Mouse (Mus musculus) kidney, adult 18-20 months (tissue): ENCODE measurements around the gene Lmna.
A peak's percentile ranks its signal among the peaks of the same experiment; 100 is the strongest.

Experiments used
- DNase-seq: peaks from one replicate; pipeline ENCODE4 v3.0.0; 2021

Lmna gene

DNA sequence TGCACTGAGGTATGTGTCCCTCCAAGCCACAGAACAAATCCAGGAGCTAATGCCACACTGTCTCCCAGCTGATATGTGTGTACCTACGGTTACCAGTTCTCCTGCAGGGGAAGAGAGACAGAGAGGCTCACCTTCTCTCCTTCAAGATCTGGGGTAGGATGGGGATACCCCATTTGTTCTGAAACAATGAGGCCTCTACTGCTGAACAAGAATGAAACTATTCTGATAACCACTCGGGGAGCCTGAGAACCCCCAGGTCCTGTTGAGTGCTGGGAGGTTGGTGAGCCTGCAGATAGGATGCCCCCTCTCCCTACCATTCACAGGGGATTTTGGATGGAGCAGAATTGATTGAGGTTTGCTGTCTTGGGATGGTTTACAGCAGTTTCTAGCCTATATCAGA lies 10.3 kb upstream of the Lmna start:
- DNase-seq = no peak

DNA sequence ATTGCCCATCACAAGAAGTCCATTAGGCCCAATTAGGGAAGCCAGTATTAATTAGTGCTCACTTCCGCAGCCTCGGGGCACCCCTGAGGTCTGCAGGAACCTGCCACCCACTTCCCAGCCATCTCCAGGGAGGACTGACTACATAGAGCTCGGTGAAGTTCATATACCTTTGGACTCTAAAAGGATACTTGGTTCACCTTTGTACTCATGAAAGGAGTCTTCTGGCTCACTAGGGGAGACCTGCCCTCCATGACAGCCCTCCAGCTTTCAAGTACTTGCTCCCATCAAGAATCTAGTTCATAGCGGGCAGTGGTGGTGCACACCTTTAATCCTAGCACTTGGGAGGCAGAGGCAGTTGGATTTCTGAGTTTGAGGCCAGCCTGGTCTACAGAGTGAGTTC lies 8.7 kb upstream of the Lmna start:
- no peak for DNase-seq

DNA sequence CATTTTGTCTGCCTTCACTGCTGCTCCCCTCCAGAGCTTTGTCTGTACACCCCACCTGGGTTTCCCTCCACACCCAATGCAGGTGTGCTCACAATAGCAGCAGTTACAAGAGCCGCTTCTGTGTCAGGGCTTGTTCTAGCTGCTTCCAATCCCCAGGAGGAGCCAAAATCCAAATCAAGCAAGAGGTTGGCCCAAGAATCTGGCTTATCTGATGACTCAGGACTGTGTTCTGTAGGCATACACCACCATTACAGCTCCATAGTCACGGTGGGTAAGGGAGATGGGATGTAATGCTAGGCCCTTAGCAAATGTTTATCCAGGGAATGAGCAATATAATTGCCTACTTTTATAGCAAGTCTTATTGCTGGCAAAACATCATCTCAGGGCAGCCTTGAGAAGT lies 6.7 kb upstream of the Lmna start:
- no peak for DNase-seq

DNA sequence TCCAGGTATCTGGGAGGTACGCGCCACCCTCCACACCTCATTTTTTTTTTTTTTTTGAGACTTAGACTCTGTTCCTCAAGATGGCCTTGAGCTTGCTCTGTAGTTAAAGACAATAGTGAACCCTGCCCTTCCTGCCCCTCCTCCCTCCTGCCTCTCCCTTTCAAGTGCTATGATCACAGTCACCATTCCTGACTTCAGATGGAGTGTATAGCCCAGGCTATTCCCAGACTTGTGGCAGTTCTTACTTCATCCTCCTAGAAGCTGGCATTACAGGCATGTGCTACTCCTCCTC lies 5.3 kb upstream of the Lmna start:
- no peak for DNase-seq

DNA sequence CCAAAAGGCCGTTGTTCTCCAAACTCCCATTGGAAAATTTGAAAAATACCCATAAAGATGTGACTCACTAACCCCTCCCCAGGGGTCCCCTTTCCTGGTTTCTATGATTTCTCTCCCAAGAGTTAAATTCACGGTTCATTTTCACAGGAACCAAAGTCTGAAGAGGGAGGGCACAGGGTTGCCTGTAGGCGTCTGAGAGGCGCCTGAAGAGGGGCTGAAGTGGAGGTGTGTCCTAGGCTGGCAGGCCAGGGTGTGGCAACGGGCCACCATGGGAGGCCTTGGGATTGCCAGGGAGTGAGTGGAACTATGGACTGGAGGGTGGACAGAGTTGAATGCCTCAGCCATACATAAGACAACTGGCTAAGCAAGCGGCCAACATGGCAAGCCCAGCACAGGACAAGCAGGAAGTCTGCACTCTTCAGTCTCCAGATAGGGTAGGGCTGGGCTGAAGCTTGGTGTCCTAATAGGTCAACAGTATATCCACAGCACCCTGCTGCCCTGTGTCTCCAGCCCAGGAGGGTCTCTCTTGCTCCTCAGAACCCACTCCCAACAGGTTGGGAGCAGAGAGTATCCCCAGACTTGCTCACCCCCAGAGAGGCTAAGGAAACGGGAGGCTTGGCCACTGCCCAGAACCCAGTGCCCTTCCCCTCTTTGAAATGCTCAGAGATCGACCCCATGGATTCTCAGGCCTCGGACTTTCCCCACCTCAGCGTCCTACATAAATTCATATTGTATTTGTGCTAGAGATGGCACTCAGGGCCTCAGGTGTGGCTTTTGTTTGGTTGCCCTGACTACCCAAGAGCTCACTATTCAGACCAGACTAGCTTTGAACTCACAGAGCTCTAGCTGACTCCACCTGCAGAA lies 4.7 kb upstream of the Lmna start:
- no peak for DNase-seq

DNA sequence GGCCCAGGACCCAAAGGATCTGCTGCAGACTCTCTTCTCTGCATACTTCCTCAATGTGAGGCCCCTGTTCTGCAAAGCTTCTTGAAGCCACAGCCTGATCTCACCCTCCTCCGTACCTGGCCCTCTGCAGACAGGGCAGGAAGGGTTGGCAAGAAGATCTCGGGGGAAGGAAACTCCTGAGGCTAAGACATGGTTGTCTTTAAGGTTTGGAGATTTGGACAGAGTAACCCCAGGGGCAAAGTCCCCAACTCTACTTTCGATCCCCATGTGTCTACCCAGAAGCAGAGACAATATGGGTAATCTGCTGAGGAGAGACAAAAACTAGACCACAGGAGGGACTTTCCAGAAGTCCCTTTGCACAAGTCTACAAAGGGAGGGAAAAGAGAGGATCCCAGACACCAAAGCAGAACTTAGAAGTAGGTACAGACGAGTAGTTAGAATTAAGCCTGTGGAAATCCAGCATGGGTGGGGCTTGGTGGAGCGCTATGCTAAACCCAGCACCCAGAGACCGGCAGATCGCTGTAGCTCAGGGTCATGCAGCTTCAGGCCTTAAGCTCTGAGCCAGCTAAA lies 3.9 kb upstream of the Lmna start:
- no peak for DNase-seq

DNA sequence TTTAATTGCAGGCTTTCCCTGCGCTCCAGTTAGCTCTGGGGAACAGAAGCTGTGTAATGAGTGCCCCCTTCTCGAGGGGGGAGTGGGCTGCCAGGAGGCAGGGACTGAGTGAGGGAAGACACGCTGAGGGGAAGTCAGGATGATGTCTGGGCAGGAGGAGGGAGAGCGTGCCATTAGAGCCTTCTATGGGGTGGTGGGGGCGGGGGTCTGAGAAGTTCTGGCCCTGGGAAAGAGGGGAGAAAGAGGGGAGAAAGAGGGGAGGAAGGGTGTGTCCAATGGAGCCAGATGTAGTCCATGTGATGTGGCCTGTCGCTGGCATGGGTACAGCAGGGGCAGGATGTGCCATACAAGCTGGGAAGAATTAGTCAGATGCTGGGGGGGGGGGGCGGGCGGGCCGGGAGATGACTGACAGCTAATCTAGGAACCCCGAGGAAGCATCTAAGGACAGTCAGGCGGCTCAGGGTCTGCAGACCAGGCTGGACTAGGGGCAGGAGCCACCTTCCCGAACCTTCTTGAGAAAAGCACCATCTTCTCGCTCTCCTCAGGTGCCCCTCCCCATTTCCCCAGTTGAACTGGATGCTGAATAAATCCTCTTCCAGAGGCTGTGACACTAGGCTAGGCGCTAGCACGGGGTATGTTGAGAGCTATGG lies 3.3 kb upstream of the Lmna start:
- no peak for DNase-seq

DNA sequence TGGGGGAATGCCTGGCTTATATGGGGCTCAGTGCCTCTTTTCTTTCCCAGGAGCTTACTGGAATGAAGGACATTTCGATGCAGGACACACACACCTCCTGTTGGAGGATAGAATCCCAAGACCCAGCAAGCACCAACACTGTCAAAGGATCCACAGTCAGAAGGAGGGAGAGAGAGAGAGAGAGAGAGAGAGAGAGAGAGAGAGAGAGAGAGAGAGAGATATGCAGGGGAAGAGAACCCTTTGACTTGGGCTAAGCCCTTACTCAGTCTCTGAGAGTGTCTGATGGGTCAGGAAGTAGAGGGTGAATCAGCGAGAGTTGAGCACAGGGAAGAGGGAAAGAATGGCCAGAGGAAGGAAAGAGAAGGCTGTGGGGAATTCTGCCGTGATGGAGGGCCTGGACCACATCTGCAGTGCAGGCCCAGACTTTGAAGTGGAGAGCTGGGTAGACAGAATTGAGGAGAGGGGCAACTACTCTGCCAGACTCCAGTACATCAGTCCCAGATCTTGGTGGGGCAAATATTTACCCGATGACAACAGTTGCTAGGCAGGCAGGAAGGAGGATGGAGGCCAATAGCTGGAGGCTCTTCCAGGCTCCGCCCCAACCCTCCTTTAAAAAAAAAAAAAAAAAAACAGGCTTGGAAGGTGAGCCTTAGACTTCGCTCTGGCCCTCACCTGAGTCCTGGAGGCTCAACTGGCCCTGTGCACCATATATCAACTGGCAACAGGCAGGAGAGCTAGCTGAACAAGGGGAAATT lies 2.6 kb upstream of the Lmna start:
- no peak for DNase-seq

DNA sequence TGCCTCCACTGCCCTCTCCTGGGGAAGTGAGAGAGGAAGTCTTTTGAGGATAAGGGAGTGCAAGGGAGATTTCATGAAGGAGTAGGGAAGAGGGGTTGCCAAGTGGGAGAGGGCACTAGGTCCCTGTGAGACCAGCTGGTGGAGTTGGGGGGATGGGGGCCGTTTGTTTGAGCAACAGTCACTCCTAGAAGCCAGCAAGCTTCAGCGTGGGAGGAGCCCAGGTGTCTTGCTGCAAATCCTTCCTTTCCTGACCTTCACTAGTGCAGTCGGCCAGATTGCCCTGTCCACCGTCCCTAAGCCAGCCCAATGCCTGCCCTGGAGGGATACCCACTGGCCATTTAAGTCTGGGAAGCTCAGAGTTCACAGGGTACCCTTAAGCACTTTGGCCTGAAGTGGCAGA lies 1.8 kb upstream of the Lmna start:
- DNase-seq = no peak

DNA sequence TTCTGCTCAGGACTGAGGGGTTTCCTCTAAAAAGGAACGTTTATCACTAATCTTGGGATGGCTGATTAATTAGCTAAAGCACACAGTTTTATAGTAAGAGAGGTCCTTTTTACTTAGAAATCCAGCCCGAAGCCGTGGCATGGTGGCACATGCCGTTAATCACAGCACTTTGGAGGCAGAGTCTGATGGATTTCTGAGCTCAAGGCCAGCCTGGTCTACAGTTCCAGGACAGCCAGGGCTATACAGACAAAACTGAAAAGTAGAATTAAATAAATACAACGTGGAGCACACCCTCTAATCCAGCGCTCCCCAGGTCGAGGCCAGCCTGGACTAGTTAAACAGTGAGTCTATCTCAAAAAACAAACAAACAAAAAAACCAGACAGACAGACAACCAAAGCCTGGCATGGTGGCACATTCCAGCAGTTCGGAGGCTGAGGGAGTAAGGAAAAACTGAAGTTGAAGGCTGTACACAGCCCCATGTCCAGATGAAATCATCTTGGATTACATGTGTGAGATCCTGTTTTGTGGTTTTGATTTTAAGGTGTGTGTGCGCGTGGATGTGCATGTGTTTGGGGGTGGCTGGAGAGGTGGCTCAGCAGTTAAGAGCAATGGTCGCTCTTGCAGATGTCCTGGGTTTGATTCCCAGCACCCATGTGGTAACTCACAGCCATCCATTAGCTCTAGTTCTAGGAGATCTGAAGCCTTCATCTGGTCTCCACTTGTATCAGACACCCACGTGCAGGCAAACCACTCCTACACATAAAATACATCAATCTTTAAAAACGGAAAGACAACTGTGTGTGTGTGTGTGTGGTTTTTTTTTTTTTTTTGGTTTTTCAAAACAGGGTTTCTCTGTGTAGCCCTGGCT lies 899 bp upstream of the Lmna start:
- DNase-seq = no peak

DNA sequence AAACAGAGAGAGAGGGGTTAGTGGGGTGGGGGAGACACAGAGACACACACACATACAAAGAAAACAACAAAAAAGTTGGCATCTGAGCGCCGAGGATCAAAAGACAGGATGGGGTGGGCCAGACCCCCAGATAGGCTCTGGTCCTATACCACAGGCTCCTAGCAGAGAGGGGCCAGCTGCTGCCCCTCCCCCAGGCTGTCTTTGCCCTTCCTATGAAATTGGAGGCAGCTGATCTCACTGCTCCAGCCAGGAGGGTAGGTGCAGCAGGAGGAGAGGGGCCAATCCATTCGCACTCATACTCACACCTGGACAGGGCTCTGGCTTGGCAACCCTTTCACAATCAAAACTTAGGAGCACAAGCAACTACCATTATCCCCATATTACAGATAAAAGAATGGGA lies 506 bp downstream of the Lmna start:
- no peak for DNase-seq

DNA sequence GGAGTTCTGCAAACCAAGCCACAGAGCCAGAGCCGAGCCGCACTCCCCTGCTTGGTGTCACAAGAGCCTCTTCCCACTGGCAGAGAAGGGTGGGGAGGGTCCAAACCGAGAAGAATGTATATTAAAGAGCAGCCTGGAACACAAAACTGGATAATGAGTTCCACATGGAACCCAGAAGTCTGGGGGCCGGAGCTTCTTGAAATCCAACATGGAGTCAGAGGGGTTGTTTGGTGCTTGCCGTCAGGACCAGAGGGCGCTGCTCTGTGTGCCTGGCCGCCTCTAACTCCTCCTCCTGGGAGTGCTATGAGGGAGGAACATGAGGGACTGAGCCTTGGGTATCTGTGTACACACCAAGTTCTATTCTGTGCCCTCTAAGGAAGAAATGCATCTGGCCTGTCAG lies 4.0 kb downstream of the Lmna start:
- DNase-seq = no peak

DNA sequence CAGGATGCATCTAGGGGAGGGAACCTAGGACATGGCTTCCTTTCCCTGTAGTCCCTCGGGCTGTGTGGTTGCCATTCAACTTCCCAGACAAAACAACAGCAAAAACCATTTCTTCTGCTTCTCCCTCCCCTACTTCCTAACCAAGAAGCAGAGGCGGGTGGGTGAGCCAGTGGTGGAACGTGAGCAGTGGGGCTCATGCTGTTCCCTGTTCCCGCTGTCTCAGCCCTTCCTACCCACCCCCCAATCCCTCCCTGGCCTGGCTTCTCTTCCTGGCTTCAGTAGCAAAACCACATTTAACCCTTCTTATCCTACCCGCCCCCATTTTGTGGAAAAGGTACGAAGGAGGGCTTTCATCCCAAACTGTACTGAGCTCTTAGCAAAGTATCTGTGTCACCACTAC lies 4.7 kb downstream of the Lmna start:
- no peak for DNase-seq

DNA sequence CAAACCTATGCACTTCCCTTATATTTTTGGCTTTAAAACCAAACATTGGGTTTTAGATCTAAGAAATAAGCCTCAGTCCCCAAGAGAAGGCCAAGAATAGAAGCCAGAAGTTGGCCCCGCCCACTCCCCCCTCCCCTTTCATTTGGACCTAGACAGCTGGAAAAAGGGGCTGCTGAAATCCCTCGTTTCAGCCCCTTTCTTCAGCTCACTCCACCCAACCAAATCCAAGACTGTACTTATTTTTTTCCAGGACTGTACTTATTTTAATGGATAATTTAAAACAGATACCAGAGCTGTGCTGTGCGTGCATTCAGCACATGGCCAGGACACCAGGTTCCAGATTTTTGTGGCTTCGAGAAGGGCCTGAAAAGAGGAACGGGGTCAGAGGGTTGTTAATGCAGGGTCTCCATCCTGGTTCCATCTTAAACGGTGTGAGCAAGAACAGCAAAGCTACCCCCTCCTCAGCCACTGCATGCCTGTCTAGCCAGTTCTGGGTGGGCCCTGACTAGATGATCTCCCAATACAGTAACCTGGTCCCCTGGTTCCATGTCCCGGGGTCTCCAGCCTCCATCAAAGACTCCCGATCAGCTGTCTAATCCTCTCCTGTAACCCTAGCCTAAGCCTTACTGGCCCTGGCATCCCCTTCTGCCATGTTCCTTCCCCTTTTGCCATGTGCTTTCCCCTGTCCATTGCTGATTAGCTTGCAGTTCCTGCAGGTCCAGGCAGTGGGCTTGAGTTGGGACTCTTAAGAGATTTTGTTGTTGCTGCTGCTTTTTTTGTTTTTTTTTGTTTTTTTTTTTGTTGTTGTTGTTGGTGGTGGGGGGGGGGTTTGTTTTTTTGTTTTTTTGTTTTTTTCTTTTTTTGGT lies 5.6 kb downstream of the Lmna start:
- DNase-seq = no peak

DNA sequence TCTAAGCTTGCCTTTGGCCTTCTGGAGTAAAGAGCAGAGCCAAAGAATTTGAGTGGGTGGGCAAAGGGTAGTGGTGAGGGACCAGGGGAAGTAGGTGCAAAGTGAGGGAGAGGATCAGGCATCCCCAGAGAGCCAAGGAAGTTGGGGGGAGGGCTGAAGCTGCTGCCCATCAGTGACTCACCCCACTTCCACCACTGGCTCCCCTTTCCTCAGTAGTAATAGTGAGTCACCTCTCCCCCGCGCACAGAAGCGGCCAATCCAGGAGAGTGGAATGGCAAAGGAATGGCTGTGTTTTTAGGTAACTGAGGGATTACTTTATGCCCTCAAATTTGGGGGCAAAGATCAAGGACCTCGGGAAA lies 6.3 kb downstream of the Lmna start:
- no peak for DNase-seq

DNA sequence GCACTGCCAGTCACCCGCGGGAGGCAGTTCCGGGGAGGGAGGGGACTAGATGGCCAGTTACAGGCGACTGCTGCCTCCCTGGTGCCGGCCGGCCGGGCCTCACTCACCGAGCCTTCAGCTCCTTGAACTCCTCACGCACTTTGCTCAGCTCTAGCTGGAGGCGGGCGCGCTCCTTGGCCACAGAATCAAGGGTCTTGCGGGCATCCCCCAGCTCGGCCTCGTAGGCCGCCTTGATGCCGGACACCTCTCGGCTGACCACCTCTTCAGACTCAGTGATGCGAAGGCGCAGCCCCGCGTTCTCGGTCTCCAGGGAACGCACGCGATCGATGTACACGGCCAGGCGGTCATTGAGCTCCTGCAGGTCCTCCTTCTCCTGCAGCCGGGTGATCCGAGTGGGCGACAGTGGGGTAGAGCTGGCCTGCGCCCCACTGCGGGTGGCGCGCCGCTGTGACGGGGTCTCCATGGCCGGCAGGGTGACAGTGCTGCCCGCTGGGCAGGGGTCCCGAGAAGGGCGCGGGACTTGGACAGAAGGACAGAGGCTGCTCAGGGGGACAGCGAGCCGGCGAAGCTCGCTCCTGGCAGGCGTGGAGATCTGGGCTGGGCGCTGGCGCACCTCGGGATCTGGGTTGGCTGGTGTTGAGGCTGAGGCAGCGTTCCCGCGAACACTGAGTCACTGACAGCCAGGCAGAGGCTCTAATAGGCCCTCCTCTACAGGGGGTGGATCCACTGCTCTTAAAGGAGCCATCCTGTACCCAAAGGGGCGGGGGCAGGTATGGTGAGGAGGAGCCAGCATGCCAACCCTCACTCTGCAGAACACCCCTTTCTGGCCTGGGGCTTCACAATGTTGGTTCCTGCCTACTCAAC lies 6.9 kb downstream of the Lmna start:
- DNase-seq = peak; percentile 94

DNA sequence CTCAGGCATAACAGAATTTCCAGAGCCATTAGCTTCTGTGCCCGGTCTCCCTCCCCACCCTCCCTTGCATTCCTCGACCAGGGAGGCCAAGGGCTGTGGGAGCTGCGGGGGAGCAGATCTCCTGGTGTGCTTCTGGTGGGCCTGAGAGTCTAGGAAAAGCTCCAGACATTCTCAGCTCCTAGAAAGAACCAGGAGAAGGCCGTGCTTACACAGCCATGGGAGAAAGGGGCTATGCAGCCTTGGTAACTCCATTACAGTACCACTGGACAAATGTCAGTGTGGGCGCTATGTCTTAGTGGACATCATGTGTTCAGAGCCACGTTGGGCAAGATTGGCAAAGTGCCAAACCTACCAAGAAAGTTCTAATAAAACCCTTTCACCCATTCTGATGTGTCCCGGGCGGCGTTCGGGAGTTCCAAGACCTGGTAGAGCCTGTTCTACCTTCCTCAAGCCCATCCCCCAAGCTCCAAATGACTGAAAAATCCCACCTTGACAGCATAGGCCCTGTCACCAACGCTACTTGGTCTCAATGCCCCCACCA lies 7.7 kb downstream of the Lmna start:
- DNase-seq = peak; percentile 65

DNA sequence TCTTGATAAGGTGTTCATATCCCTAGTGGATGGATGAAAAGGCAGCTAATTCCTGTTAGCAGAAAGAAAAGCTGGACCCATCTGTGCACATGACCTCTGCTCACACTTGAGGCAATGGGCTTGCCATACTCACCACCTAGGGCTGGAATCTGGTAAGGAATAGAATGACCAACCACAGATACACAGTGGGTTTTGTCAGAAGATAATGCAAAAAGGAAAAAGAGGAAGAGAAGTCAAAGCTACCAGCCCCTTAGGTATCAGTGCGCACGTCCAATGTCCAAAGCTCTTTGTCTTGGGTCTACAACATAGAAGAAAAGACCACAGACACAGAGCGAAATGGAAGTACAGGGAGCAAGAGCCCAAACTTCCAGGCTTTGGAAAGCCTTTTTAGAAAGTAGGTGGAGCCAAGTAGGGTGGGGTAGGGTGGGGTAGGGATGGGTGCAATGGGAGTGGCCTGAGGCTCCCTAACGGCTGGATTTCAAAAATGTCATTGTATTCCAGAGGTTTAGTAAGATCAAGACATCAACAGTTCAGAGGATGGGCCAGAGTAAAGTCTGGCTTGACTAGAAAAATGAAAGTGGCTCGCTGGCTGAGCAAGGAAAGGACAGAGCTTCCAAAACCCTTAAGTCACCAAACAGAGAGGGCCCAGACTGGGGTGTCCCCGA lies 8.3 kb downstream of the Lmna start:
- DNase-seq = no peak

DNA sequence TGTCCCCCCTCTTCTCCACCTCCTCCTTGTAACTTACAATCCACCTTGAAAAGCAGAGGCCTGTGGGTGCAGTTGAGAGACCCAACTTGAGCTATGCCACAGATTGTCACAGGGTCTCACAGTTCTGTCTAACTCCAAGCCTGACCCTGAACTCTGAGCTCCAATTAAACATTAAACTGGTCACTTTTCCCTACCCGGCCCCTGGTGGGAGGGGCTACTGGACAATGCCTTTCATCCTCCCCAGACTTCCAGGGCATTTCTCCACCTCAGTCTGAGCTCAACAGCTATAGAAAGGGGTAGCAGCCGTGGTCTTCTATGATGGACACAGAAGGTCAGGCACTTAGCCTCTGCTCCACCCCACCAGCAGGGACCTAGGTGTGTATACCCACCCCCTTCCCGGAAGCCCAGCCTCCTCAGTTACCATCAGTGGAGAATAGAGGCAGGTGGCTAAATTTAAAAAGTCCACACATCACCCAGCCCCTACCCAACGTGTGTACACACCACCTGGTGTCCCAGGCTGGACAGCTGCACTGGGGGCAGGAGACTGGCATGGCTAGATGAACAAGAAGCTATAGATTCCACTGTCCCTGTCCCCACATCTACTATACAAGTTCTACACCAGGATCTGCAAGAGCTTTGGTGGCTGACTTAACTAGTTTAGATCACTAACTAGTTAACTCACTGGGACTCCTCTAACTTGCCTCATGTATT lies 8.9 kb downstream of the Lmna start:
- DNase-seq = peak; percentile 75
